Mouse (Mus musculus) embryo, embryonic 10 days (tissue): ENCODE data around the gene Pias3.
A peak's percentile ranks its signal among the peaks of the same experiment; 100 is the strongest.
"Not testable (repeated sequence)": the region's sequence is repeated elsewhere in the genome, so short reads cannot be mapped to it uniquely, and the experiment has no call there.

Experiments used
- DNase-seq: peaks from one replicate; pipeline ENCODE4 v3.0.0-alpha.2; 2015; ENCODE audit warnings: low spot score

Pias3 gene

DNA sequence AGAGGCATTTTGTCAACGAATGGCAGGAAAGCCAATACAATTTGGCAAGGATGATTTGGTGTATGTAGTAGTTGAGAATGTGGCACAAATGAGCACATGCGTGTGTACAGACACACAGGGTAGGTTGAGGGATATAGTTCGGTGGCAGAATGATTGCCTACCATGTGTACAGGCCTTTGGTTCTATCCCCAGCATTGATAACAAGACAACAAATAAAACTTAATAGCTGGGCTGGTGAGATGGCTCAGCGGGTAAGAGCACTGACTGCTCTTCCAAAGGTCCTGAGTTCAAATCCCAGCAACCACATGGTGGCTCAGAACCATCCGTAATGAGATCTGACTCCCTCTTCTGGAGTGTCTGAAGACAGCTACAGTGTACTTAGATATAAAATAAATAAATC is 10.1 kb upstream of the Pias3 start:
- not testable (repeated sequence) for DNase-seq

DNA sequence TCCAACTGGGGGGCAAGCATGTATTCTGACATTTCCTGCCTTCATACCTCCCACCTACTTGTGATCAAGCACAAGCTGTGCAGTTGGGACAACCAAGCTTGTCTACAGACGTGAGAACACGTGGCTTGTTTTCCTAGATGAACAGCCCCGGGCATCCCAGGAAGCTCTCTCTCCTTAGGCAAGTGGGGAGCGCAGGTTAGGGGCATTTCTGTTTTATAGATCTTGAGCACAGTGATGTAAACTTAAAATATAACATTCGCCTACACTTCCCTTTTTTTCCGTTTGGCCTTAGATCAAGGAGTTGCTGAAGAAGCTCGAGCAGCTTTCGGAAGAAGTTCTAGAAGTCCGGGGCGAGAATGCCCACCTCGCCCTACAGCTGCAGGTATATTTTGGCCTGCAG is 7.3 kb upstream of the Pias3 start:
- no peak for DNase-seq

DNA sequence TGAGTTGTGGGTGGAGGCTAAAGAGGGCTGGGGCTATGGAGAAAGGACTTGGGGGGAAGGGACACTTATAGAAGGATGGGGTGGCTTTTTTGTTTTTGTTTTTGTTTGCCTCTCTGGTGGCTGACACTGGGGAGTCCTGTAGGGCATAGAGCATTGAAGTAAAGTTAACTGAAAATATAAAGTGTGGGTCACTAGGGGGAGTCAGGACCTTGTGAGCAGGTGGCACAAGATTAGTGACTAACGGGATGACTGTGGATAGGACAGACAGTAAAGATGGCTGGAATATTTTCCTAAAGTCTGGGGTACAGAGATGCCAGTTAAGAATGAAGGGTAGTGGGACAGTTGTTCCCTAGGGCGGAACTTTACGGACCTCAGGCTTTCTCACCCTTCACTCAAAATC is 5.9 kb upstream of the Pias3 start:
- DNase-seq: peak; percentile 30

DNA sequence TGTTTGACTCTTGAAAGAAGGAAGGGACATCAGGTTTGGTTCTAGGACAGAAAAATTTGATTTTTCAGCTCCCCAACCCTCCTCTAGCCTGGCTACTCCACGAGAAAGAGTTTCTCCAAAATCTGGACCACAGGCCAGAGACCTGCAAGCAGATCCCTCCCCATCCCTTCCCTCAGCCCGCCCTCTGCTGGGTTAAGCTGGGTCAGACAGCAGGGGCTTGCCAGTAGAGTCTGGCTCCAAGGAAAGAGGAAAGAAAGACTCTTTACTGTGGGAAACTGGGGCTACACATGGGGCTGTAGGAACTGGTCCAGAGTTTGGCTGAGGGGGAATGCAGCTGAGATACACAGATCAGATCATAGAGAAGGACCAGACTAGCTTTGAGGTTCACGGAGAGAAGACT is 3.7 kb upstream of the Pias3 start:
- peak; percentile 62 for DNase-seq

DNA sequence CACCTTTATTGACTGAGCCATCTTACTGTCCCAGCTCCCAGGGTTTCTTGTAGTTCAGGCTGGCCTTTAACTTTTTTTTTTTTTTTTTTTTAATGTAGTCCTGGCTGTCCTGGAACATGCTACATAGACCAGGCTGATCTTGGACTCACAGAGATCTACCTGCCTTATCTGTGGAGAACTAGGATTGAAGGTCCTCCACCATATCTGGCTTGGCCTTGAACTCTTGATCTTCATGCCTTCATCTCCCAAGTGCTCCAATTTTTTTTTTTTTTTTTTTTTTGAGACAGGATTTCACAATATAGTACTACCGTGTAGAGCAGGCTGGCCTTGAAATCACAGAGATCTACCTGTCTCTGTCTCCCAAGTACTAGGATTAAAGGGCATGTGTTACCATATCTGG is 2.6 kb upstream of the Pias3 start:
- DNase-seq: no peak

DNA sequence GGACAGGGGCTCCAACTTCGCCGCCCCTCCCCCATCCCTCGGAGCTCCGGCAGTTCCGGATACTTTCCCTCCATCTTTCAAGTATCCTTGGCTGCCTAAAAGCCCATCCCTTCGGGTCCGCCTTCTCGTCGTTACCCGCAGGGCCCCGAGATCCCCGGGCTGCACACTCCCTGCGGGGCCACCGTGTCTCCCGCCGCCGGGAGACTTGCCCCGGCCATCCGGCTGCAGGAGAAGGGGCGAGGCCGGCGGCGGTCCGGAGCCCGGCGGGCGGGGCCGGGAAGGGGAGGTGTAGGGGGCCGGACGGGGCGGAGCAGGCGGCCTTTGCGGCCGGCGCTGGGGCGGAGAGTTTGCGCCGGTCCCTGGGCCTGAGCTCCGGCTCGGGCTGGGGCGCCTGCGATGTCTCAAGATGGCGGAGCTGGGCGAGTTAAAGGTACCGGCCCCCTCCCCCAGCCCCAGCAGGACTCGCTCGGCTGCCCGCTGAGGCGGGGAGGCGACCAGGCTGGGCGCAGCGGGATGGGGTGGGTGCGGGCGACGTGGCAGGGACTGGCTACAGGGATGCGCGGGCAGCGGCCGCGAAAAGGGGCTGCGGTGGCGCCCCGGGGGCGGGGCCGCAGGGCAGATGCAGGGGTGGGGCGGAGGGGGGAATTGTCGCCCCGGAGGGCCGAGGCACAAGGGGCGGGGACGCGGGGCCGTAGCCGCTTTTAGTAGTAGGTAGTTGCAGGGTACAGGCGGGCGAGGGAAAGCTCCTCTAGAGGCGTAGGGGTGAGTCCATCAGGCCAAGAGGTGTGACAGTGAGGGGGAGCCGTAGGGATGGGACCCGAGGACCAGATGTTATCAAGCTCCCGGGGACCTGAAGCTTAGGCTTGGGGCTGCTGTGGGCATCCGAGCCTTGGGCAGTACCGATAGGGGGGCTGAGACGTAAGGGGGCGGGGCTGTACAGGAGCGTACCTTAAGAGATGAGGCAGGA is 865 bp downstream of the Pias3 start:
- DNase-seq: peak; percentile 86

DNA sequence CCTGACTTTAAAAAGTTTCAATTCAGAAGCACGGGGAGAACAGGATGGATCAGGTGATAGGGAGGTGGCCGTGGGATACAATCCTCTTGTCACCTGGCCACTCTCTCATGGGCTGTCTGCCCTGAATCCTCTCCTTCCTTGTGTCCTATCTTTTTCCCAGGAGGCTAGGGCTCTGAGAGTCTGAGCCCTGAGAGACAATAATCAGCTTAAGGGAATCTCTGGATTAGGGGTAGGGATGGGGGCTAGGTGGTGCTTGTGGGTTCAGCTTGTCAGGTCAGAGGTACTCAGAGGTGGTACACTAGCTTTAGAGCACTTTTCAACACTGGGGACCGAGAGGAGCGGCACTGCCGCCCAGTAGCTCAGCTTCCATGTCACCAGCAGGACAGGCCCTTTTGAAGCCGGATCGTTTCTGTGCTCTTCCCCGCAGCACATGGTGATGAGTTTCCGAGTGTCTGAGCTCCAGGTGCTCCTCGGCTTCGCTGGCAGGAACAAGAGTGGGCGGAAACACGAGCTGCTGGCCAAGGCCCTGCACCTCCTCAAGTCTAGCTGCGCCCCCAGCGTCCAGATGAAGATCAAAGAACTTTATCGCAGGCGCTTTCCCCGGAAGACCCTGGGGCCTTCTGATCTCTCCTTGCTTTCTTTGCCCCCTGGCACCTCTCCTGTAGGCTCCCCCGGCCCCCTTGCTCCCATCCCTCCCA is 3.0 kb downstream of the Pias3 start:
- no peak for DNase-seq

DNA sequence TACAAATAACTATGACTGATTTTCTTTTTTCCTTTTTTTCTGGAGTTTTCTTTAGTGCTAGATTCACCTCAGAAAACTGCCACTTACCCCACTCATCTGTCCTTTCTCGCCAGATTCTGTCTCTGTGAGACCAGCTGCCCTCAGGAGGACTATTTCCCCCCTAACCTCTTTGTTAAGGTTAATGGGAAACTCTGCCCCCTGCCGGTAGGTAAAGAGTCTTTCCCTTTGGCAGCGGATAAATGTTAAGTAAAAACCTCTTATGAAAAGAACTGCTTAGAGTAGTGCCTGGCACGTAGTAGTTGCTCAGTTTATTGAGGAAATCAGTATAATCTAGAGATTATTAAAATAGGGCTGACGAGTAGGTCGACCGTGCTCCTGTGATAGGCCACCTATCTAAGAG is 4.2 kb downstream of the Pias3 start:
- peak; percentile 71 for DNase-seq

DNA sequence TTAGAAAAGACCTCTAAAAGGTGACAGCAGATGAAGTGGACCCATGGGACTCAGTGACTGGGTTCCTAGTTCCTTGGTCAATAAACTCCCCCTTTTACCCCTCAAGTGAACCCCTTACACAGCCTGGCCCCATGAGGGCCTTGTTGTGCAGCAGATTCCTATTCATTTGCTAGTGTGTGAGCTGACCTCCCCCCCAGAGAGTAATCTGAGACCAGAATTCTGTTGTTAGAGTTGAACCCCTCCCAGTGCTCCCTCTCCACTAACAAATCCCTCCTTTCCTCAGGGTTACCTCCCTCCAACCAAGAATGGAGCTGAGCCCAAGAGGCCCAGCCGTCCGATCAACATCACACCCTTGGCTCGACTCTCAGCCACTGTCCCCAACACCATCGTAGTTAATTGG is 4.8 kb downstream of the Pias3 start:
- DNase-seq: no peak

DNA sequence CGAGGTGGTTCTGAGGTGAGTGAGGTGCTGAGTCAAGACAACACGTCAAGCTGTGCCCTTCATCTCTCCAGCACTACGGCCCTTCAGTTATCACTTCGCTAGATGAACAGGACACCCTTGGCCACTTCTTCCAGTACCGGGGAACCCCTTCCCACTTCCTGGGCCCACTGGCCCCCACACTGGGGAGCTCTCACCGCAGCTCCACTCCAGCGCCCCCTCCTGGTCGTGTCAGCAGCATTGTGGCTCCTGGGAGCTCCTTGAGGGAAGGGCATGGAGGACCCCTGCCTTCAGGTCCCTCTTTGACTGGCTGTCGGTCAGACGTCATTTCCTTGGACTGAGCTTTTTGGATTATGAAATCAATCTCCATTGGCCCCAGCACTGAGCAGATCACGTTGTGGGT is 8.6 kb downstream of the Pias3 start:
- DNase-seq: no peak

DNA sequence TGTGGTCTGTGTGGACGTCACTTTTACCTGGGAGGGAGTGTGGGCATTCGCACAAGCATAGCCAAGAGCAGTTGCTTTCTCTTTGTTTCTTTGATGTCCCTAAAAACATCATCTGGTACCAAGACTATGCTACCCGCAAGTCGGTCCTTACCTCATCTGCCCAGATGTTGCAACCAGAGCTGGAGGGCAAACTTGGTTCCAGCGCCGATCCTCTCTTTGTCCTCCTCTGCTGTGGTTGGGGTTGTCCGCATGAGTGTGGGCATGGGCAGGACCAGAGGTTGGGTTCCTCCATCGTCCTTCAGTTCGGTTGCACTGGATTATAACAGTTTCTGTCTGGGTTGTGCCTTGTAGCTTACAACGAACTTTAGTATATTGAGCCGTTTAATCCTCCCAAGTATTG is 10.0 kb downstream of the Pias3 start:
- DNase-seq: no peak

DNA sequence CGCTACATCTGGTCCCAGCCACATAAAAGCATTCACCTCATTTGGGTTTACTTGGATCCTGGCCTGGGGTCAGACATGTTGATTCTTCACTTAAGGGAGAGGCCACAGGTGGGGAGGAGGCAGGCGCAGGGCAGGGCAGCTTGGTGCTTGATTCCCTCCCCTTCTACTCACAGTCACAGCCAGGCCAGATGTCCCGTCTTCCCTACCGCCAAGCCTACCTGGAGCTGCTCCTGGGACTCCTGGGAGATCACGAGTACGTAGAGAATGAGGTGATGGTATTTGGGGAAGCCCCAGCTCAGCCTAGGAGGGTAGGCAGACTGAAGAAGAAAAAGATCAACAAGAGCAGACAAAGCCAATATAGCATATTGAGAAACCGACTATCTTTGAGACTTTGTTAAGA is 10.8 kb downstream of the Pias3 start:
- no peak for DNase-seq

DNA sequence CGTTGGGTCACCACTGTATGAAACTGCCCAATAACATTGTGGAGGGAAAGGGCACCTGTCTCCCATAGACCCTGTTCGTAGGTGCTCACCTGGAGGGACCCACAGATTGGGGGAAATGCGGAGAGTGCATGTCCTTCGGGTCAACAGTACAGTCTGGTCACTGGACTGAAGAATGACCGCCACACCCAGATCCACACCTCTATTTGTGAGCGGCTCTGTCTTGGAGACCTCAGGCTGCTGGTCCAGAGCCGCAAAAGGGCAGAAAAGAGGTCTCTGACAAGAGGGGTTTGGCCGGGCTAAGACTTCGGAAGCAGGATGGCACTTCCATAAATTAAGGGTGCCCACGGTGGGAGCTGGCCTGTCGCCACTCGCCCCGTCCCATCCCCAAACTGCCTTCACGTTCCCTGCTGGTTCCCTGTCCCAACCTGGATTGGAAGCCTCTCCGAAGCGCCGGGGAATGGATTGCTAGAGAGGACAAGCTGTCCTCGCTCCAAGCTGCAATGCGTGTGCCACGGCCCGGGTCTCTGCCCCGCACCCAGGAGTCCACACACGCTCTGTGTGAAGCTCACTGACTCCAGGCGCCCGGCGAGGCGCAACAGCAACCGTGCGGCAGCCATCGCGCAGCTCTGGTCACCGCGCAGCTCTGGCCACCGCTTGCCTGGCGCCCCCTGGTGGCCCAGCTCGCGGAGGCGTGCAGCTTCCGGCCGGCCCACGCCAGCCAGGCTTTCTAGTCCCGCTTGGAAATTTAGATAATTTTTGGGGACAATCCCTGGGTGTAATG is 11.9 kb downstream of the Pias3 start, which contains the start of gene Nudt17:
Nudt17 (minus strand) TSS at position 660 of the 781 bp plus-strand sequence.
- peak; percentile 86 for DNase-seq

DNA sequence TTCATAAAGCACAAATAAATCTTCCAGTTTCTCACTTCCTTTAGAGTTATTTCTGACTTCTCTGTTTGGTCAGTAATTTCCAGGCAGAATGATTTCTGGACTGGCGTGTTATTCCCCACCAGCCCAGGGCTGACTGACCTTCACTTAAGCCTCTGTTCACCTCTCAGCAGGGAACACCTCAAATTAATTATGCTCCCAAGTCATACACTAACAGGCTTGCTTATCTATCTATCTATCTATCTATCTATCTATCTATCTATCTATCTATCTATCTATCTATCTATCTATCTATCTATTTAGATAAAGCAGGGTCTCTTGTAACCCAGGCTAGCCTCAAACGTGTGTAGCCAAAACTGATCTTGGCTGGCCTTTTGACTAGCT is 12.5 kb downstream of the Pias3 start:
- DNase-seq: no peak

DNA sequence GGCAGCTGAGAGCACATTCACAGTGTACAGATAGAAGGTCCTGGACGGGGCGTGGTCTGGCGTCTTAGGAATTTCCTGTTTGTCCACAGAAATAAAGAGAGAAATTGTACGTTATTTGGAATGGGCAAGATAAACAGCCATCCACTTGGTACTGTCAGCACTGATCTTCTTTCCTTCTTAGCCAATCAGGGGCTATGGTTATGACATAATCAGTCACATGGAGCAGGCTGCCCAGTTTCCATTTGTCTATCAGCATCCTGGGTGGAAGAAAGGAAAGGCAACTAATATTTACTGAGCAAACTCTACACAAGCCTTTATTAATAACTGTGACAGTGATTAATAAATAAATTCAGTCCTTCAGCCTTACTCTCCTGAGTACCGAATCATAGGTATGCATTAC is 18.1 kb downstream of the Pias3 start:
- DNase-seq: no peak

DNA sequence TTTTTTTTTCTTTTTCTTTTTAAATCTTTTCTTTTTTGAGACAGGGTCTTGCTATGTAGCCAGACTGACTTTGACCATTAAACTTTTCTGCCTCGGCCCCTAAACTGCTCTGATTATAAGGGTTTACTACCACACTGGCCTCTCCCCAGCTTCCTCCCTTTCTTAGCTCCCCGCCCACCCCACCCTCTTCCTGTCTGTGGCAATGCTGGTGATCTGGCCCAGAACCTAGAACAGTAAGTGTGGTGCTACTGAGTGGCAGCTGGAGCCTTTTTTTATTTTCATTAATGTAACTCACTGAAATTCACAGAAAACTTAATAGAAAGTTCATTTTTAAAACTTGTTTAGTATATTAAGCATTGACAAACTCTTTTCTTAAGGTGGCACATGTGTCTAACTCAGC is 19.7 kb downstream of the Pias3 start:
- no peak for DNase-seq

DNA sequence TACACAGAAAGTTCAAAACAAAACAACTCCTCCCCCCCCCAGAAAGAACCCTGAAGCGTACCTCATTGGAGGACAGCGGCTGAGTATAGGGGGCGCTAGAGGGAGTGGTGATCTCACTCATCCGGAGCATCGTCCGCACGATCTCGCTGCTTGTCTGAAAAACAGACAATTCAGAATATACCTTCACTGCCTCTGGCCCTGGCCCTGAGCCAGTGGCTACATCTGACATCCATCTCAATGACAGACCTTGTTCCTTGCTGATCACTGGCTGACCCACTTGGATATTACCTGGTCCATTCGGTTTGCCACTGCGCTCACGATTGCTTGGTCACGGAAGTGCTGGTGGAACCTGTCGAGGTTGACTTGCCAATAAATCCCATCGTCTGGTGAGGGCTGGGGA is 23.0 kb downstream of the Pias3 start:
- peak; percentile 71 for DNase-seq

DNA sequence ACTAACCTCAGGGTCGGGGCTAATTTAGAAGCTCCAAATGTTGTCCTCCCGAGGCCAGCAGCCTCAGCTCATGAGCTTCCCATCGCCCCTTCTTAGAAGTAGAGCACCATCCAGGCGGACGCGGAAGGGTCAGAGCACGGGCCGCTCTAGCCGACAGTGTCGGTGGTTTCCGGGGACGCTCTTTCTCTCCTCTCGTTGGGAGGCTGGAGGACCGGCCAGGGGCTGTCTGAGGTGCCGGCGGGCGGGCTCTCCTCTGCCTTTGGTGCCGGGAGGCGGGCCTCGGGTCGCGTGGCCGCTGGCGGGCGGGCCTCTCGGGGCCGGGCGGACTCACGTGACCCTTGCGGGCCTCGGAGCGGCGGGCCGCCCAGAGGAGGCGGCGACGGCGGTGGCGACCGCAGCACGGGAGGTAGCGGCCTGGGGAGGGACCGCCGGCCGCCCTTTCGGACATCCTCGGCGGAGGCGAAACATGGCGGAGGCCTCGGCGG is 31.2 kb downstream of the Pias3 start, which contains the start of the genes Polr3c and Rnf115:
Polr3c (minus strand) TSS at position 286 of the 485 bp plus-strand sequence.
Rnf115 (plus strand) TSS at position 322 of the 485 bp plus-strand sequence.
- peak; percentile 94 for DNase-seq

DNA sequence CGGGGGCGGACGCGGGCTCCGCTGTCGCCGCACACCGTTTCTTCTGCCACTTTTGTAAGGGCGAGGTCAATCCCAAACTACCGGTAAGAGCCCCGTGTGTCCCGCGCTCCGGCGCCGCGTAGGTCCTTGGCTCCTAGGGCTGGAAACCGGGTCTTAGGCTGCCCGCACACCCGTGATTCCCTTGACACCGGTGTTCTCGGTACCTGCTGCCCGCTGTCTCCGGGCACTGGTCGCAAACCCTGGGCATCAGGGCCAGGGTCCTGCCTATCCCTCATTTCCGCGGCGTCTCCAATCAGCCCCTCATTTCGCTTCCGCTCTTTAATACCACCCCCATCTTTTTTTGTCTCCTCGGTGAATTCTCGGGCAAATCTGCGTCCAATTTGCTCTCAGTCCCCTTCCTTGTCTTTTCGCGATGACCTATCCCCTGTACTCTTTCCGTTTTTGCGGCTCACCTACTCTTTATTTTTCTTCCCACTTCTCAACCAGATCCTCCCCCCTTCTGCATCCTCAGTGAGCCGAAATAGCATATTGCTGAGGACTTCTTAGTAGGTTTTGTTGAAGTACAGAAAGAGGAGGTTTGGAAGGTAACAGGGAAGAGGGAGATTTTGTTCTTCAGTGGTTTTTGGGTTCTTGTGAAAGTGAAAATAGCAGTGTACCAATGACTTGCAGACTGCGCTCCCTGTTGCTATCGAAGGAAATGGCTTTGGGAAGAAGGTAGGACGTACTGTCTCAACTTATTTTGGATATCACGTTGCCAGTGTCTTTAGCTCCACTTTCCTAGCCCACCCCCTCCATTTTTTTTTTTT is 31.8 kb downstream of the Pias3 start:
- DNase-seq: peak; percentile 59

DNA sequence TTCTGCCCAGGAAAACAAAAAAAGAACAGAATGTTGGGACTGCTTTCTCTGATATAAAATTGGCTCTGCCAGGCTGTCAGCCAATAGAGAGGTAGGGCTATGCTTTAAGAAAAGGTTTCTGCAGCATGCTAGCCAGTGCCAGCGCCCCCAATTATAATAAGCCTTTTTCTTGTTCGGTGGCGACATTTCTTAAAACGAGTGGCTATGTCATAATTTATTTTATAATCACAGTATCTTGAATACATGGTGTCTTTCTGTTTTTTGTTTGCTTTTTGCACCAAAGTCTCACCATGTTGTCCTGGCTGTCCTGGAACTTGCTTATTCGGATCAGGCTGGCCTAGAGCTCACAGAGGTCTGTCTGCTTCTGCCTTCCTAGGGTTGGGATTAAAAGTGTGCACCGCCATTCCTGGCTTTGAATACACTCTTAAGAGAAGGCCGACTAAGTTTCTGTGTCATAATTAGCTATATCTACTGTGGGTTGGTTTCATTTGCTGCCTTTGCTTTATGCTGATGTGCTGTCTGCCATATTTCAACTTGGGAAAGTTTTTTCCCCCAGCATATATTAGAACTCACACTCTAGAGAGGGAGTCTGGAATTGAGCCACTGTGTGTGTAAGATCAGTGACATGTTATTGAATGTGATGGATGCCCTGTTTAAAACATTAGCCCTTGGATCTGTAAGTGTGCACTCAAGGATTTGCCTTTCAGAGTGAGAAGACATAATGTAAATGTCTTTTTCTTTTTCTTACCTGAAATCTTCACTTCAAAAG is 32.6 kb downstream of the Pias3 start:
- DNase-seq: no peak

DNA sequence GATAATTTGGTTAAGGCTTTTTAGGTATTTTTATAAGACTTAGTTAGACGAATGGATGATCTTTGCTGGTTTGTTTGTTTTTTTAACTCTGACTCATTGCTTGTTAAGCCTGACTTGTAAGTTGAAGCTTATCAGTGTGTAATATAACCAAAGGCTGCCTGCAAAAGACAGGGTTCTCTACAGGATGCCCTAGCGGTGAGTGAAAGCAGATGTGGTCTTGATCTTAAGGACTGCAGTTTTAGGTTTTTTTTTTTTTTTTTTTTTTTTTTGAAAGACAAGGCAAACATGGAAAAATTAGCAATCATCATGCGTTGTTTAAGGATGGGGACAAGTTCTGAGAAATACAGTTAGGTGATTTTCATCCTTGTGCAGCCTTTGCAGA is 33.2 kb downstream of the Pias3 start:
- DNase-seq: peak; percentile 68
